Mouse (Mus musculus): ENCODE results near the gene Cse1l. TPM values are rescaled to one million over a fixed set of nuclear protein-coding genes. Genes with fewer than 3 reads are reported as not detected.

The Cse1l gene
- polyA plus RNA-seq, 2 experiments: 33.9 to 63.9 TPM

DNA sequence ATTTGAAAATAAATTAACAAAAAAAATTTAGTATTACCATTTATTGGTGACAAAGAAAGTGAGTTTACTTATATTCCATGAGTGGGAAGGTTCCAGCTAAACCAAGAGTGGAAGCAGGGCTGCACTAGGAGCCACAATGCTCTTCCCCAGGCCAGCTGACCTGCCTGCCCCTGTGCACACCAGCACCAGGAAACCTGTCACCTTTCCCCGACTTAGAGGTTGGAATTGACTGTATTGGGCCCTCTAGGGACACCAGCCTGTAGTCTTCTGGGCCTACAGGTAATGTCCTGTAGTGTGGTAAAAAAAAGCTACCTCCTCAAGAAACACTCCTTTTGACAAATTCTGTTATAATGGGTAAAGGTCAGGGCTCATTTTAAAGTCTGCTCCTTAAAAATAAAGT is 42.4 kb downstream of the Cse1l start:
- peaks cover 84% of the 10 kb centered on the region for H3K36me3 ChIP-seq (replicated peaks; ENCODE audit: control insufficient read depth, insufficient read depth, low read depth)
- no peak for ATAC-seq (ENCODE audit: insufficient read depth)

GRCm38 (mm10) chr2:166948936-166949335 is 43.1 kb downstream of the Cse1l start:
- H3K9me3 ChIP-seq (ENCODE audit: control insufficient read depth, low read length): no peaks in the 10 kb centered on the region
- DNase-seq (ENCODE audit: low read depth in 3 of 3, low spot score in 3 of 3): no peak
- no peak overlapping the region for H3K9ac ChIP-seq (replicated peaks)
- WGBS (ENCODE audit: insufficient replicate concordance): 83% methylated on average over 10 of the region's 10 CpGs
- ATAC-seq (ENCODE audit: insufficient read depth): no peak
- no peak overlapping the region for H3K4me3 ChIP-seq (ENCODE audit: insufficient read depth in 1 of 2, low read depth in 2 of 2, low read length in 2 of 2)
- no peaks in the 10 kb centered on the region for H3K4me1 ChIP-seq (replicated peaks; ENCODE audit: control insufficient read depth in 2 of 2, insufficient read depth in 2 of 2, low read length in 1 of 2)
- no peaks in the 10 kb centered on the region for H3K27me3 ChIP-seq (ENCODE audit: control insufficient read depth, insufficient read depth, low read length)
- peaks cover 77% of the 10 kb centered on the region for H3K36me3 ChIP-seq (replicated peaks; ENCODE audit: control insufficient read depth, insufficient read depth, low read depth)
- no peak for TF ChIP-seq CTCF (IDR thresholded peaks at IDR 0.05; ENCODE audit: low read depth)
- TF ChIP-seq EP300 (IDR thresholded peaks at IDR 0.05; ENCODE audit: low read depth): no peak
- no peak overlapping the region for H3K4me2 ChIP-seq (ENCODE audit: low read depth)
- no peak overlapping the region for H3K27ac ChIP-seq

More for the DNA sequence above, 42.4 kb downstream of the Cse1l start:
- Histone ChIP-seq H3K27ac (no peak overlapping the region), H3K9ac (replicated peaks) (no peak overlapping the region), H3K27me3 (ENCODE audit: control insufficient read depth, insufficient read depth, low read length) (no peaks in the 10 kb centered on the region), H3K4me2 (ENCODE audit: low read depth) (no peak overlapping the region), H3K4me3 (ENCODE audit: insufficient read depth in 1 of 2, low read depth in 2 of 2, low read length in 2 of 2) (no peak overlapping the region), H3K9me3 (ENCODE audit: control insufficient read depth, low read length) (no peaks in the 10 kb centered on the region), H3K4me1 (replicated peaks; ENCODE audit: control insufficient read depth in 2 of 2, insufficient read depth in 2 of 2, low read length in 1 of 2) (no peaks in the 10 kb centered on the region)
- TF ChIP-seq CTCF (IDR thresholded peaks at IDR 0.05; ENCODE audit: low read depth): no peak
- TF ChIP-seq EP300 (IDR thresholded peaks at IDR 0.05; ENCODE audit: low read depth): no peak
- 67% methylated on average over 1 of the region's 1 CpGs for WGBS (ENCODE audit: insufficient replicate concordance)
- DNase-seq (ENCODE audit: low read depth in 3 of 3, low spot score in 3 of 3): no peak

DNA sequence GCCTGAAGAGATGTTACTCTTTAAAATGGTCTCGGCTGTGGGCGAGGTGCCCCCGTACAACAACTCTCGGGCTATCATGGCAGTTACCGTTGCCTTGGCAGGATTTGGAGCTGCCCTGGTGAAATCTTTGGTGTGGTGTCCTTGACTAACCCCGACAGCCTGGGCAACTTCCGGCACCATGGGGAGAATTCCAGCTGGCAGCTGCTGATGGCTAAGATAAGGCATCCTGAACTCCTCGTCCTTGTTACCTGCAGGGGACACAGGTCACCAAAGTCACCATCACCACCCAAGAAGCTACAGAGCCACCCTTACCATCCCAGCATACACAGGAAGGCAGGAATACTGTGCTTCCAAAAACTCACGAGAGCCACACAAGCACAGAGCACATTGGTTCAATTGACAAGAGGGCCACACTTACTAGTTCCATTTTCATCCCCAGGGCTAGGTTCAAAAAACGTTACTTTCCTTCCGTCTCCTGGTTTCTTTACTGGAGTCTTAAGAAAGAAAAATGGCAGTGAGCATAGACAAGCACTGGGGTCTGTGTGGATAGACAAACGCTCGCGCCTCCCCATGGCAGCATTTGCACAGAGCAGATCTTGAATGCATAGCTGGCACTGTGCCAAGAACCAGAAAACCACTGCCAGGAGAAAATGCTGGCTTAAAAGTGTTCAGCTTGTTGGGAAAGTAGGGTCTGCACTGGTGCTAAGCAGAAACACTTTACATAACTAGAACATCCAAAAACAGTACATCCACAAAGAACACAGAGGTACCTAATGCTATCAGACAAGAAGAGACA is 45.2 kb downstream of the Cse1l start:
- Histone ChIP-seq H3K4me3 (ENCODE audit: insufficient read depth in 1 of 2, low read depth in 2 of 2, low read length in 2 of 2) (no peak overlapping the region), H3K9ac (replicated peaks) (no peak overlapping the region), H3K4me1 (replicated peaks; ENCODE audit: control insufficient read depth in 2 of 2, insufficient read depth in 2 of 2, low read length in 1 of 2) (no peaks in the 10 kb centered on the region), H3K9me3 (ENCODE audit: control insufficient read depth, low read length) (no peaks in the 10 kb centered on the region), H3K27ac (no peak overlapping the region), H3K36me3 (replicated peaks; ENCODE audit: control insufficient read depth, insufficient read depth, low read depth) (peaks cover 59% of the 10 kb centered on the region), H3K27me3 (ENCODE audit: control insufficient read depth, insufficient read depth, low read length) (no peaks in the 10 kb centered on the region), H3K4me2 (ENCODE audit: low read depth) (no peak overlapping the region)
- 80% methylated on average over 14 of the region's 14 CpGs for WGBS (ENCODE audit: insufficient replicate concordance)
- DNase-seq (ENCODE audit: low read depth in 3 of 3, low spot score in 3 of 3): no peak
- no peak for ATAC-seq (ENCODE audit: insufficient read depth)
- TF ChIP-seq CTCF (IDR thresholded peaks at IDR 0.05; ENCODE audit: low read depth): no peak
- TF ChIP-seq EP300 (IDR thresholded peaks at IDR 0.05; ENCODE audit: low read depth): no peak

- WGBS (ENCODE audit: insufficient replicate concordance): 77% methylated on average over 6 of the region's 6 CpGs
- H3K27me3 ChIP-seq (ENCODE audit: control insufficient read depth, insufficient read depth, low read length): no peaks in the 10 kb centered on the region
- H3K9me3 ChIP-seq (ENCODE audit: control insufficient read depth, low read length): no peaks in the 10 kb centered on the region
- H3K27ac ChIP-seq: no peak overlapping the region
- H3K4me1 ChIP-seq (replicated peaks; ENCODE audit: control insufficient read depth in 2 of 2, insufficient read depth in 2 of 2, low read length in 1 of 2): no peaks in the 10 kb centered on the region
- no peak overlapping the region for H3K4me2 ChIP-seq (ENCODE audit: low read depth)
- TF ChIP-seq CTCF (IDR thresholded peaks at IDR 0.05; ENCODE audit: low read depth) (no peak), EP300 (IDR thresholded peaks at IDR 0.05; ENCODE audit: low read depth) (no peak)
- no peak overlapping the region for H3K4me3 ChIP-seq (ENCODE audit: insufficient read depth in 1 of 2, low read depth in 2 of 2, low read length in 2 of 2)
- DNase-seq (ENCODE audit: low read depth in 3 of 3, low spot score in 3 of 3): no peak
- H3K9ac ChIP-seq (replicated peaks): no peak overlapping the region
- H3K36me3 ChIP-seq (replicated peaks; ENCODE audit: control insufficient read depth, insufficient read depth, low read depth): peaks cover 50% of the 10 kb centered on the region
- ATAC-seq (ENCODE audit: insufficient read depth): no peak
These were observed 46.3 kb downstream of the Cse1l start for GRCm38 (mm10) chr2:166952151-166952550.

- Histone ChIP-seq H3K9me3 (ENCODE audit: control insufficient read depth, low read length) (no peaks in the 10 kb centered on the region), H3K4me2 (ENCODE audit: low read depth) (no peak overlapping the region), H3K27me3 (ENCODE audit: control insufficient read depth, insufficient read depth, low read length) (no peaks in the 10 kb centered on the region), H3K4me1 (replicated peaks; ENCODE audit: control insufficient read depth in 2 of 2, insufficient read depth in 2 of 2, low read length in 1 of 2) (no peaks in the 10 kb centered on the region; a peak in 1 of 4 replicates), H3K36me3 (replicated peaks; ENCODE audit: control insufficient read depth, insufficient read depth, low read depth) (peaks cover 16% of the 10 kb centered on the region), H3K4me3 (ENCODE audit: insufficient read depth in 1 of 2, low read depth in 2 of 2, low read length in 2 of 2) (no peak overlapping the region), H3K9ac (replicated peaks) (no peak overlapping the region), H3K27ac (no peak overlapping the region)
- peak; percentile 36 to 44 (median 40) for DNase-seq (ENCODE audit: low read depth in 3 of 3, low spot score in 3 of 3)
- TF ChIP-seq EP300 (IDR thresholded peaks at IDR 0.05; ENCODE audit: low read depth): no peak
- peak; percentile 68 for TF ChIP-seq CTCF (IDR thresholded peaks at IDR 0.05; ENCODE audit: low read depth)
- ATAC-seq (ENCODE audit: insufficient read depth): 0 out of 2 replicates have a peak, but pooled peaks have one; percentile 9
- WGBS (ENCODE audit: insufficient replicate concordance): 49% methylated on average over 7 of the region's 7 CpGs
These were observed 51.0 kb downstream of the Cse1l start for GRCm38 (mm10) chr2:166956805-166957204.

Measured in liver, embryonic 14.5 days (tissue).